Mouse (Mus musculus) myocyte (in vitro differentiated cells): Measurements from ENCODE around the gene Cryl1.

Source experiments
- E2F4 ChIP-seq: IDR thresholded peaks from one replicate; pipeline ENCODE4 v1.6.1; 2011; ENCODE audit warnings: mild to moderate bottlenecking, control low read depth, moderate library complexity; ENCODE audit not compliant: insufficient read depth
- POLR2A ChIP-seq: IDR thresholded peaks from one replicate; pipeline ENCODE4 v1.6.1; 2011; ENCODE audit warnings: low read depth, mild to moderate bottlenecking, control low read depth, moderate library complexity; ENCODE audit not compliant: insufficient read length
- POLR2AphosphoS2 ChIP-seq: IDR thresholded peaks from one replicate; pipeline ENCODE4 v1.6.1; 2011; ENCODE audit warnings: low read depth, control low read depth; ENCODE audit not compliant: insufficient read length
- REST ChIP-seq: IDR thresholded peaks from one replicate; pipeline ENCODE4 v1.6.1; 2011; ENCODE audit warnings: mild to moderate bottlenecking, control low read depth, moderate library complexity; ENCODE audit not compliant: insufficient read depth, insufficient read length
- TCF12 ChIP-seq: IDR thresholded peaks from one replicate; pipeline ENCODE4 v1.6.1; 2011; ENCODE audit warnings: mild to moderate bottlenecking, control low read depth; ENCODE audit not compliant: poor library complexity, insufficient read depth, severe bottlenecking
- TCF3 ChIP-seq: IDR thresholded peaks from one replicate; pipeline ENCODE4 v1.6.1; 2011; ENCODE audit warnings: low read depth, control low read depth; ENCODE audit not compliant: insufficient read length

GRCm38 (mm10) chr14:57300530-57300929, 97.8 kb downstream of the Cryl1 start:
- TF ChIP-seq POLR2A (no peak), E2F4 (no peak), TCF3 (no peak), REST (no peak), TCF12 (no peak), POLR2AphosphoS2 (no peak)
